Mouse (Mus musculus) thymus, adult 2 months (tissue): Measurements from ENCODE around the gene Ndufb4. TPM values are rescaled to one million over a fixed set of nuclear protein-coding genes. Genes with fewer than 3 reads are reported as not detected.

Source experiments
- DNase-seq: peaks from one replicate; pipeline ENCODE4 v3.0.0; 2021
- H3K27ac ChIP-seq: fragments of 200-500 bp; 2 replicates; pipeline ENCODE4 v1.5.1; 2012; ENCODE audit warnings: low read length, control low read depth; ENCODE audit not compliant: control insufficient read depth, insufficient read depth
- H3K27me3 ChIP-seq: fragments of 200-500 bp; 2 replicates; pipeline ENCODE4 v1.6.1; 2012; ENCODE audit warnings: mild to moderate bottlenecking, low read length, moderate library complexity, mixed read lengths; ENCODE audit not compliant: control insufficient read depth, insufficient read depth
- H3K36me3 ChIP-seq: fragments of 200-500 bp; 2 replicates; pipeline ENCODE4 v1.6.1; 2012; ENCODE audit warnings: mild to moderate bottlenecking, low read length, moderate library complexity; ENCODE audit not compliant: control insufficient read depth, insufficient read depth
- H3K4me1 ChIP-seq: fragments of 200-500 bp; replicated peaks from 2 replicates; pipeline ENCODE4 v1.6.1; 2012; ENCODE audit warnings: low read length; ENCODE audit not compliant: control insufficient read depth, insufficient read depth
- H3K4me3 ChIP-seq: fragments of 200-500 bp; 2 replicates; pipeline ENCODE4 v1.5.1; 2012; ENCODE audit warnings: mild to moderate bottlenecking, low read length, control low read depth, moderate library complexity; ENCODE audit not compliant: control insufficient read depth, insufficient read depth
- CTCF ChIP-seq: fragments of 200-500 bp; IDR thresholded peaks from 2 replicates; pipeline ENCODE4 v1.5.1; 2012; ENCODE audit warnings: mild to moderate bottlenecking, control low read depth, low read length, moderate library complexity, borderline replicate concordance; ENCODE audit not compliant: control insufficient read depth, poor library complexity, insufficient read depth; ENCODE audit errors: extremely low read depth
- POLR2A ChIP-seq: fragments of 200-500 bp; IDR thresholded peaks from 2 replicates; pipeline ENCODE4 v1.6.1; 2012; ENCODE audit warnings: mild to moderate bottlenecking, low read length, control low read depth, moderate library complexity; ENCODE audit not compliant: control insufficient read depth, poor library complexity, insufficient read depth; ENCODE audit errors: extremely low read depth
- WGBS: fragments of 180-500 bp; shearing (Covaris S2); methylation state at CpG from one replicate; pipeline ENCODE4 v1.1.7; 2018; 5-methylcytosine and 5-hydroxymethylcytosine counted together
- polyA plus RNA-seq: library from polyadenylated mRNA; depleted of rRNA; stranded (reverse); fragments of >200 nt; gene quantifications from 2 replicates; pipeline ENCODE4 v1.2.3, GENCODE M21; 2012; rRNA removed

Ndufb4 gene
- polyA plus RNA-seq, 1 experiment = 80.2 TPM

DNA sequence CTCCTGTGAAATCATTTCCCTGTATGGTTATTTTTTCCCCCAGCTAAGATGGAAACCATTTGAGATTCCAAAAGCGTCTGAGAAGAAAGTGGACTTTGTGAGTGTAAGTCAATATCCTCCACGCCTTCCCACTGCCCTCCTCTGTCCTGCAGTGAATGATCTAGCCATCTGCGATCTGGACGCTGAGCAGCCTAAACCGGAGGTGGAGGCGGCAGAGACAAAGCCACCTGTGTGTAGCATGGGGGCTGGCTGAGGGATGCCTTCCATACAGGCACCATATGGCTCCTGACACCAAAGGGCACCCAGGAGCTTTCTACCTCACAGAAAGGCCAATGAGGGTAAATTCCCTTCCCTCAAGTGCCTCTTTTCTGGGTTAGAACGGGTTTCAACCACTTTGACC, 43.2 kb downstream of the Ndufb4 start:
- TF ChIP-seq CTCF (no peak), POLR2A (no peak)
- no peak overlapping the region for H3K27ac ChIP-seq
- H3K4me1 ChIP-seq = no peaks in the 10 kb centered on the region
- H3K27me3 ChIP-seq = no peaks in the 10 kb centered on the region
- H3K36me3 ChIP-seq = no peaks in the 10 kb centered on the region
- no peak overlapping the region for H3K4me3 ChIP-seq
- WGBS = 96% methylated on average over 7 of the region's 7 CpGs
- no peak for DNase-seq

- Histone ChIP-seq H3K4me1 (no peaks in the 10 kb centered on the region), H3K36me3 (no peaks in the 10 kb centered on the region), H3K27ac (no peak overlapping the region), H3K4me3 (no peak overlapping the region), H3K27me3 (no peaks in the 10 kb centered on the region)
- no peak for TF ChIP-seq CTCF
- TF ChIP-seq POLR2A = no peak
- 90% methylated on average over 8 of the region's 8 CpGs for WGBS
- DNase-seq = no peak
Measured at GRCm38 (mm10) chr16:37610333-37610732, 43.9 kb downstream of the Ndufb4 start.

DNA sequence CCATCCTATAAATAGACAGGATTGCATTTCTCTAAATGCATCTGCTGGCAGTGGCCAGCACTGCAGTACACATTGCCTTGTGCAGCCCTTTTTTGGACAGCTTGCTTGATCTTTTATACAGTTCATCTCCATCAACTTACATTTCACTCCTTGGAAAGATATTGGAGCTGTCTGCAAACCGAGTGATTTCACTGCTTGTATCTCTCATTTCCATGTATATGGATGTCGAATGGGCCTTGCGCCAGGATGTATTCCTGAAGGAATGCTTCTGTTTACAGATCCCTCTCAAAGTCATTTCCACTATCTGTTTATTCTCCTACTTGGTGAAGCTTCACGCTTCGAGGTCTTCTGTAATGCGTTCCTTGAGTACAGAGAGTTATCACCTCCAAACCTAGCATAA, 50.0 kb downstream of the Ndufb4 start:
- Histone ChIP-seq H3K27ac (no peak overlapping the region), H3K36me3 (no peaks in the 10 kb centered on the region), H3K4me1 (no peaks in the 10 kb centered on the region), H3K4me3 (no peak overlapping the region), H3K27me3 (no peaks in the 10 kb centered on the region)
- 93% methylated on average over 6 of the region's 6 CpGs for WGBS
- TF ChIP-seq CTCF (no peak), POLR2A (no peak)
- no peak for DNase-seq

DNA sequence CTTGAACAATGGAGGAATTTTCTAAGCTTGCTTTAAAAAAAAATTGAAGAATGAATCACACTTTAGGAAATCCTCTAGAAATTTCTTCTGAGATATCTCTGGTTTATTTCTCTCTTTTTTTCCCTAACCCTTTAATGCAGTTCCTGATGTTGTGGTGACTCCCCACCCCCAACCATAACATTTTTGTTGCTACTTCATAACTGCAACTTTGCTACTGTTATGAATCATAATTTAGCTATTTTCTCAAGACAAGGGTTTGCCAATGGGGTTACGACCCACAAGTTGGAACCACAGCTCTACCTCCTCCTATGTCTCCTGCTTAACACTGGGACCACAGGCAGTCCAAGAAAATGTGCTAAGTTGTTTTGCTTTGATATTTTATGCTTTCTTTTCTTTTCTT, 50.8 kb downstream of the Ndufb4 start:
- H3K27me3 ChIP-seq = no peaks in the 10 kb centered on the region
- H3K27ac ChIP-seq = no peak overlapping the region
- no peak for DNase-seq
- H3K4me1 ChIP-seq = no peaks in the 10 kb centered on the region
- TF ChIP-seq POLR2A (no peak), CTCF (no peak)
- 98% methylated on average over 1 of the region's 1 CpGs for WGBS
- H3K36me3 ChIP-seq = no peaks in the 10 kb centered on the region
- no peak overlapping the region for H3K4me3 ChIP-seq

GRCm38 (mm10) chr16:37599326-37599725, 54.9 kb downstream of the Ndufb4 start:
- no peak for DNase-seq
- no peak for TF ChIP-seq POLR2A
- no peak for TF ChIP-seq CTCF
- H3K4me3 ChIP-seq = no peak overlapping the region
- H3K4me1 ChIP-seq = no peaks in the 10 kb centered on the region
- H3K27me3 ChIP-seq = no peaks in the 10 kb centered on the region
- no peak overlapping the region for H3K27ac ChIP-seq
- no peaks in the 10 kb centered on the region for H3K36me3 ChIP-seq
- 80% methylated on average over 3 of the region's 3 CpGs for WGBS

GRCm38 (mm10) chr16:37598463-37598862, 55.8 kb downstream of the Ndufb4 start:
- TF ChIP-seq CTCF (no peak), POLR2A (no peak)
- no peaks in the 10 kb centered on the region for H3K36me3 ChIP-seq
- H3K4me1 ChIP-seq = no peaks in the 10 kb centered on the region
- H3K4me3 ChIP-seq = no peak overlapping the region
- WGBS = 95% methylated on average over 7 of the region's 7 CpGs
- no peak overlapping the region for H3K27ac ChIP-seq
- H3K27me3 ChIP-seq = no peaks in the 10 kb centered on the region
- no peak for DNase-seq

- 75% methylated on average over 5 of the region's 5 CpGs for WGBS
- Histone ChIP-seq H3K27me3 (no peaks in the 10 kb centered on the region), H3K4me3 (no peak overlapping the region), H3K36me3 (no peaks in the 10 kb centered on the region), H3K27ac (no peak overlapping the region), H3K4me1 (no peaks in the 10 kb centered on the region)
- TF ChIP-seq POLR2A (no peak), CTCF (no peak)
- no peak for DNase-seq
Measured at GRCm38 (mm10) chr16:37597412-37597811, 56.8 kb downstream of the Ndufb4 start.

Other genes starting within 250 kb of the Ndufb4 start
- 6.7 and 7.4 TPM in 2 replicates for gene Gtf2e1, start 114.7 kb downstream of the Ndufb4 start, polyA plus RNA-seq
- gene Rabl3, start 114.6 kb downstream of the Ndufb4 start, polyA plus RNA-seq = 2.7 and 3.1 TPM in 2 replicates
- gene Hgd, start 74.3 kb downstream of the Ndufb4 start, polyA plus RNA-seq = 0.54 and 1.4 TPM in 2 replicates
- gene Fstl1, start 122.4 kb upstream of the Ndufb4 start, polyA plus RNA-seq = 9.2 and 9.6 TPM in 2 replicates
- 0.15 TPM in 1 of 2 replicates, not detected in the other for gene Gm36028, start 206.7 kb upstream of the Ndufb4 start, polyA plus RNA-seq
- 15.3 and 22.7 TPM in 2 replicates for gene Lrrc58, start 213.9 kb upstream of the Ndufb4 start, polyA plus RNA-seq